Mouse (Mus musculus): Measurements from ENCODE around the gene Limk1. TPM values are rescaled to one million over a fixed set of nuclear protein-coding genes. Genes with fewer than 3 reads are reported as not detected.

Limk1 gene
- total and polyA plus RNA-seq, 2 experiments from 2014 or later, result 16.7 to 76.5 TPM

DNA sequence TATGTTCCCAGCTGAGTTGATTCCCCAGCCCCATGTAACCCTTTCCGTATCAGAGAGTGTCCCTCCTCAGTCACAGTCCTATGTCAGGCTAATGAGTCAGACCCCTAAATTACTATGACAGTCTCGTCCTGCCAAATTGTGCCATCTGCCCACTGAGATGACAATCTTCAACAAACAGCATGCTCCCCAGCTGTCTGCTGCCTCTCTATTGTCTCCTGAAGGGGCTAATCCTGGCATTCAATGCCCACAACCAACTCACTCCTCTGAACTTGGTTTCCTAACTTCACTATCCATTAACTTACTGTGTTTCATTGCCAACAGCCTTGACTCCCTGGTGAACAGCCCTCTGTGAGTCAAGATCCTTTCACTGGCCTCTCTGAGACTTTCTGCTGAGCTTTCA is 4.0 kb downstream of the Limk1 start:
- WGBS, result 60% methylated on average over 2 of the region's 2 CpGs
- DNase-seq (ENCODE audit: low spot score) (peak; percentile 66), ATAC-seq (ENCODE audit: low FRiP score) (no peak)
- TF ChIP-seq CTCF (IDR thresholded peaks at IDR 0.05), result no peak
- no peak overlapping the region for H3K4me2 ChIP-seq (ENCODE audit: low read depth, low read length, poor library complexity, severe bottlenecking)
- H3K27ac ChIP-seq (ENCODE audit: low read depth, low read length), result no peak overlapping the region
- H3K9me3 ChIP-seq (ENCODE audit: low read length), result no peaks in the 10 kb centered on the region
- no peaks in the 10 kb centered on the region for H3K27me3 ChIP-seq (ENCODE audit: insufficient read depth, low read length)
- H3K4me3 ChIP-seq (ENCODE audit: low read depth, low read length), result no peak overlapping the region
- no peak overlapping the region for H3K9ac ChIP-seq (replicated peaks; ENCODE audit: low read length, poor library complexity, severe bottlenecking)
- peaks cover 33% of the 10 kb centered on the region for H3K36me3 ChIP-seq (ENCODE audit: insufficient read depth, low read length)
- H3K4me1 ChIP-seq (ENCODE audit: insufficient read depth, low read length), result 0 out of 2 replicates have a peak, but pooled peaks cover 10% of the 10 kb centered on the region

DNA sequence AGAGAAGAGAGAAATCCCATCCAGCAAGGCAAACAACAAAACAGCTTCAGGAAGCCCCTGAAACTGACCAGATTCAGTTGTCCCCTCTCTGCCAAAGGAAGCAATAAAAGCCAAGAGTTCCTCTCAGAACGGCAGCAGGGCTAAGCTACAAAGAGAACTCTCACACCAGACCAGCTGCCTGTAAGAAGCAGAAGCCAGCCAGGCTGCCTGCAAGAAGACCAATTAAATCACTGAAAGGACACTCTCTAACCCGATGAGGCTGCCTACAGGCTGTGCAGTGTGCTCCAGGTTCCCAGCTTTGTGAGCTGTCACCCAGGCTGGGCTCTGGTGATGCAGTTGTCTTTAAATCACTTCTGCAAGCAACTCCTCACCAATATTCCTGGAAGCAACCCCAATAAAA is 4.6 kb downstream of the Limk1 start:
- Histone ChIP-seq H3K4me2 (ENCODE audit: low read depth, low read length, poor library complexity, severe bottlenecking) (no peak overlapping the region), H3K27me3 (ENCODE audit: insufficient read depth, low read length) (no peaks in the 10 kb centered on the region), H3K4me3 (ENCODE audit: low read depth, low read length) (no peak overlapping the region), H3K4me1 (ENCODE audit: insufficient read depth, low read length) (0 out of 2 replicates have a peak, but pooled peaks cover 10% of the 10 kb centered on the region), H3K9ac (replicated peaks; ENCODE audit: low read length, poor library complexity, severe bottlenecking) (no peak overlapping the region), H3K9me3 (ENCODE audit: low read length) (no peaks in the 10 kb centered on the region), H3K27ac (ENCODE audit: low read depth, low read length) (no peak overlapping the region), H3K36me3 (ENCODE audit: insufficient read depth, low read length) (peaks cover 35% of the 10 kb centered on the region)
- 78% methylated on average over 2 of the region's 2 CpGs for WGBS
- ATAC-seq (ENCODE audit: low FRiP score) (no peak), DNase-seq (ENCODE audit: low spot score) (peak; percentile 38)
- no peak for TF ChIP-seq CTCF (IDR thresholded peaks at IDR 0.05)

DNA sequence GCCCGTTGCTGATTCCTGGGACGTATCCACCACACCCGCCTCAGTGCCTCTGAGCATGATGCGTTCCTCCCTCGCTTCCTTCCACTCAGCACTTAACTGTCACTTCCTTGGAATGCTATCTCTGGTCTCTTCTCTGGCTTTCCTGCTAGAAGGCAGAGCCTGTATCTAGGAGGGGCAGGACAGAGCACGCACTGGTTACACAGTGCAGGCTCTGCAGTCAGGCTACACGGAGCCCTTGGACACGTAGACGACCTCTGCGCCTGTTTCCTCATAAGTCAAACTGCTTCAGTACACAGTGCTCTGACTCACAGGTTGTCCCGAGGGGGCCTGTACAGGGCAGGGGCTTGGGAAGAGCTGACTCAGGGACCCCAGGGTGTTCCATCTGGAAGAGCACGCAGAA is 8.2 kb downstream of the Limk1 start:
- Histone ChIP-seq H3K4me3 (ENCODE audit: low read depth, low read length) (no peak overlapping the region), H3K36me3 (ENCODE audit: insufficient read depth, low read length) (peaks cover 27% of the 10 kb centered on the region), H3K9me3 (ENCODE audit: low read length) (no peaks in the 10 kb centered on the region), H3K4me1 (ENCODE audit: insufficient read depth, low read length) (0 out of 2 replicates have a peak, but pooled peaks cover 4% of the 10 kb centered on the region), H3K9ac (replicated peaks; ENCODE audit: low read length, poor library complexity, severe bottlenecking) (no peak overlapping the region), H3K27ac (ENCODE audit: low read depth, low read length) (no peak overlapping the region), H3K4me2 (ENCODE audit: low read depth, low read length, poor library complexity, severe bottlenecking) (no peak overlapping the region), H3K27me3 (ENCODE audit: insufficient read depth, low read length) (no peaks in the 10 kb centered on the region)
- DNase-seq (ENCODE audit: low spot score) (no peak), ATAC-seq (ENCODE audit: low FRiP score) (no peak)
- WGBS, result 83% methylated on average over 12 of the region's 12 CpGs
- TF ChIP-seq CTCF (IDR thresholded peaks at IDR 0.05), result no peak

DNA sequence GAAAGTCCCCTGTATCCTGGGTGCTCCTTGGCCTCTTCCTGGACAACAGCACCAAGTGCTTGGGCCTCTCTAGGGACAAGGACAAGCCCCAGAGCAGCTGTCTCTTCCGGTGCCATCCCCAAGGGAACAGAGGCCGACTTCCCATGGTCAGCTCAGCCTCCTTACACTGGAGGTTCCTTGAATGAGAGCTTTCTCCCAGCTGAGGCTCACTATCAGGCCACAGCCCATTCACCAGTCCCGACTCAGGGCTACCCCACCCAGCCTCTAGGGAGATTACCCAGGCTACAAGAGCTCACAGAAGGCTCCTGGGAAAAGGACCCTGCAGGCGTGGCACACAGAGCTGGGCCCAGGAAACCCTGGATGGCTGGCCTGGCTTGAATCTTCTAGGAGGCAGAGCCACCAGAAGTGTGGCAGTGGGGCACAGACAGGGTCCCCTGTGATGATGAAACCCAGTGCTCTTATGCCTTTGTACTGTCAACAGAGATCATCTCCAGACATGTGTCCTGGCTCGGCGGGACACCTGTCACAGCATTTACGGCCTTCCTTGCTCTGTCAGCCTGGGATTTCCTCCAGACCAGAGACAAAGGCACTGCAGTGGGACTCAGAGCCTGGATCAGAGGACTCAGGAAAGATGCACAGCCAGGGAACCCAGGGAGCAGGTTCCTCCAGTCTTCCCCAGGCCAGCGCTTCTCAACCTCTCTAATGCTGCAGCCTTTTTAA is 9.4 kb downstream of the Limk1 start:
- ATAC-seq (ENCODE audit: low FRiP score) (no peak), DNase-seq (ENCODE audit: low spot score) (no peak)
- Histone ChIP-seq H3K4me2 (ENCODE audit: low read depth, low read length, poor library complexity, severe bottlenecking) (no peak overlapping the region), H3K36me3 (ENCODE audit: insufficient read depth, low read length) (peaks cover 16% of the 10 kb centered on the region), H3K27me3 (ENCODE audit: insufficient read depth, low read length) (no peaks in the 10 kb centered on the region), H3K9me3 (ENCODE audit: low read length) (no peaks in the 10 kb centered on the region), H3K4me1 (ENCODE audit: insufficient read depth, low read length) (0 out of 2 replicates have a peak, but pooled peaks cover 4% of the 10 kb centered on the region), H3K9ac (replicated peaks; ENCODE audit: low read length, poor library complexity, severe bottlenecking) (no peak overlapping the region), H3K27ac (ENCODE audit: low read depth, low read length) (no peak overlapping the region), H3K4me3 (ENCODE audit: low read depth, low read length) (no peak overlapping the region)
- TF ChIP-seq CTCF (IDR thresholded peaks at IDR 0.05), result no peak
- 62% methylated on average over 8 of the region's 8 CpGs for WGBS

DNA sequence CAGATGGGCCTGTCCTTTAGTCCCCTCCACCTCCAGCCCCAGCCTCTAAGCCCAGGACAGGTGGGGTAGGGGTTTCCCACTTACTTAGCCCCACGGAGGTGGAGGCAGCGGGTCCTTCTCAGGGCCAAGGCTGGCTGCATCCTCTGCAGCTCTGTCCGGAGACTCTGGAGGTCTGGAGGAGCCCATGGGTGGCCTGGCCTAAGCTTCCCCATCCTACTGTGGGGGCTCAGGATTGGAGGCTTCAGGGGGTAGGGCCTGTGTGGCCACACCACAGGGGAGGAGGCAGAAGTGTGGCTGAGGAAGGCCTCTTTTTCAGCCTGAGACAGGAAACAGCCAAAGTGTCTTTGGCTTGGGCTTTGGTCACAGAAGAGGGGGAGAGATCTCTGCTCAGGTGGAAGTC is 10.4 kb downstream of the Limk1 start:
- no peak overlapping the region for H3K4me3 ChIP-seq (ENCODE audit: low read depth, low read length)
- no peak for TF ChIP-seq CTCF (IDR thresholded peaks at IDR 0.05)
- H3K9ac ChIP-seq (replicated peaks; ENCODE audit: low read length, poor library complexity, severe bottlenecking), result no peak overlapping the region
- DNase-seq (ENCODE audit: low spot score) (no peak), ATAC-seq (ENCODE audit: low FRiP score) (no peak)
- no peaks in the 10 kb centered on the region for H3K27me3 ChIP-seq (ENCODE audit: insufficient read depth, low read length)
- no peak overlapping the region for H3K4me2 ChIP-seq (ENCODE audit: low read depth, low read length, poor library complexity, severe bottlenecking)
- 0 out of 2 replicates have a peak, but pooled peaks cover 4% of the 10 kb centered on the region for H3K4me1 ChIP-seq (ENCODE audit: insufficient read depth, low read length)
- 74% methylated on average over 3 of the region's 3 CpGs for WGBS
- H3K9me3 ChIP-seq (ENCODE audit: low read length), result no peaks in the 10 kb centered on the region
- peaks cover 13% of the 10 kb centered on the region for H3K36me3 ChIP-seq (ENCODE audit: insufficient read depth, low read length)
- no peak overlapping the region for H3K27ac ChIP-seq (ENCODE audit: low read depth, low read length)

DNA sequence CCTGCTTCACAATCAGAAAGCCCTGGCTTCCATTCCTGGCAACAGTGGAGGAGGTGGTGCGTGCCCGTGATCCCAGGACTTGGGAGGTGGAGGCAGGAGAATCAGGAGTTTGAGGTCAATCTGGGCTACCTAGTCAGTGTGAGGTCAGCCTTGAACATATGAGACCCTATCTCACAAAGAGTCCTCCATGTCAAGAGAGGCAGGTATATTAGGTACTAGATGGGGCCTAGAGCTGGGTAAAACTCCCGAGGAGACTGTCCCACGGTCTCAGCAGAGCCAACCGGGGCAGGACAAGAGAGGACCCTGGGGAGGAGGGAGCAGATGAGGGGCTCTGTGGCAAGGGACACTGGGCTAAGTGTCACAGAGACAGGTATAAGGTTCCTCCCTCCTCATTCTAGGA is 10.9 kb downstream of the Limk1 start:
- no peak overlapping the region for H3K4me2 ChIP-seq (ENCODE audit: low read depth, low read length, poor library complexity, severe bottlenecking)
- H3K4me3 ChIP-seq (ENCODE audit: low read depth, low read length), result no peak overlapping the region
- no peak for ATAC-seq (ENCODE audit: low FRiP score)
- H3K27ac ChIP-seq (ENCODE audit: low read depth, low read length), result no peak overlapping the region
- no peak overlapping the region for H3K9ac ChIP-seq (replicated peaks; ENCODE audit: low read length, poor library complexity, severe bottlenecking)
- no peaks in the 10 kb centered on the region for H3K9me3 ChIP-seq (ENCODE audit: low read length)
- no peak for TF ChIP-seq CTCF (IDR thresholded peaks at IDR 0.05)
- WGBS, result 82% methylated on average over 5 of the region's 5 CpGs
- peaks cover 19% of the 10 kb centered on the region for H3K36me3 ChIP-seq (ENCODE audit: insufficient read depth, low read length)
- DNase-seq (ENCODE audit: low spot score), result no peak
- H3K27me3 ChIP-seq (ENCODE audit: insufficient read depth, low read length), result no peaks in the 10 kb centered on the region
- 0 out of 2 replicates have a peak, but pooled peaks cover 4% of the 10 kb centered on the region for H3K4me1 ChIP-seq (ENCODE audit: insufficient read depth, low read length)
